Mouse (Mus musculus) liver, embryonic 11.5 days (tissue): ENCODE data around the gene Shld2. TPM values are rescaled to one million over a fixed set of nuclear protein-coding genes. Genes with fewer than 3 reads are reported as not detected.

Experiments
- ATAC-seq: fragments of 200-750 bp; cut with Nextera tagmentation; replicated peaks from 2 replicates; pipeline ENCODE4 v1.8.0; 2017; ENCODE audit warnings: moderate number of reproducible peaks, mild to moderate bottlenecking, moderate TSS enrichment, moderate library complexity; ENCODE audit not compliant: low FRiP score
- DNase-seq: peaks from one replicate; pipeline ENCODE4 v3.0.0-alpha.2; 2017; ENCODE audit warnings: low spot score
- H3K27ac ChIP-seq: fragments of 300-500 bp; sonication (generic); 2 replicates; pipeline ENCODE4 v1.5.1; 2014; ENCODE audit warnings: mild to moderate bottlenecking, low read depth, low read length, control low read depth
- H3K27me3 ChIP-seq: fragments of 300-500 bp; sonication (generic); replicated peaks from 2 replicates; pipeline ENCODE4 v1.6.1; 2014; ENCODE audit warnings: low read length, mixed read lengths; ENCODE audit not compliant: control insufficient read depth, insufficient read depth
- H3K36me3 ChIP-seq: fragments of 300-500 bp; sonication (generic); 2 replicates; pipeline ENCODE4 v1.6.1; 2014; ENCODE audit warnings: mild to moderate bottlenecking, low read length, moderate library complexity, mixed read lengths; ENCODE audit not compliant: control insufficient read depth, insufficient read depth
- H3K4me1 ChIP-seq: fragments of 300-500 bp; sonication (generic); replicated peaks from 2 replicates; pipeline ENCODE4 v1.6.1; 2014; ENCODE audit warnings: low read length, mixed read lengths; ENCODE audit not compliant: control insufficient read depth, insufficient read depth
- H3K4me2 ChIP-seq: fragments of 300-500 bp; sonication (generic); 2 replicates; pipeline ENCODE4 v1.6.1; 2014; ENCODE audit warnings: mild to moderate bottlenecking, control low read depth, moderate library complexity
- H3K4me3 ChIP-seq: fragments of 300-500 bp; sonication (generic); 2 replicates; pipeline ENCODE4 v1.5.1; 2014; ENCODE audit warnings: low read depth, low read length, control low read depth
- H3K9ac ChIP-seq: fragments of 300-500 bp; sonication (generic); 2 replicates; pipeline ENCODE4 v1.6.1; 2014; ENCODE audit warnings: low read depth, low read length, control low read depth
- H3K9me3 ChIP-seq: fragments of 300-500 bp; sonication (generic); 2 replicates; pipeline ENCODE4 v1.6.1; 2016; ENCODE audit warnings: low read length, inconsistent platforms, mixed read lengths; ENCODE audit not compliant: control insufficient read depth
- whole genome bisulfite sequencing: fragments of 180-500 bp; shearing (Covaris S2); extraction: QIAGEN DNeasy Blood & Tissue Kit; methylation state at CpG from one replicate; pipeline ENCODE4 v1.1.7; 2014; 5-methylcytosine and 5-hydroxymethylcytosine counted together
- polyA plus RNA-seq: library from polyadenylated mRNA; unstranded; fragments of >200 nt; fragmentation: Nextera tagmentation; extraction: Ambion mirVana; gene quantifications from 2 replicates; pipeline ENCODE4 v1.2.1, GENCODE M21; 2014

Gene Shld2
- polyA plus RNA-seq, 1 experiment from 2014 or later, result 10.5 TPM

DNA sequence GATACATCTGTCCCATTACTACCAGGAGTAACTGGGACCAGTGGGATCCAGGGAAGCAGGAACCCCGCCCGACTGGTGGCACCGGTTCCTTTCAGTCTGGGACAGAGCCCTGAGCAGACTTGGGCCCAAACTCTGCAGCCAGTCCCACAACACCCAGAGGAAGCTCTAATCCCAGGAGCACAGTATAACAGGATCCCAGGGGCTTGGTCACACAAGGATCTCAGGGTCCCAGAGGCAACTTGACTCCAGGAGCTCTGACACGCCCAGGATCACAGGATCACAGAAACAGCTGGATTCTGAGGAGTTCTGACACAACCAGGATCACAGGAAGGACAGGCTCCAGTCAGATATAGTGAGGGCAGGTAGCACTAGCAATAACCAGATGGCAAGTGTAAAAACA, 57.0 kb downstream of the Shld2 start:
- no peak for ATAC-seq
- Histone ChIP-seq H3K4me3 (no peak overlapping the region), H3K9me3 (no peaks in the 10 kb centered on the region), H3K36me3 (no peaks in the 10 kb centered on the region), H3K9ac (no peak overlapping the region), H3K4me1 (no peaks in the 10 kb centered on the region), H3K27ac (peak overlapping the region; percentile 13; the same call in 1 of the 2 replicates), H3K4me2 (no peak overlapping the region), H3K27me3 (no peaks in the 10 kb centered on the region)
- DNase-seq, result no peak
- WGBS, result 76% methylated on average over 4 of the region's 4 CpGs

DNA sequence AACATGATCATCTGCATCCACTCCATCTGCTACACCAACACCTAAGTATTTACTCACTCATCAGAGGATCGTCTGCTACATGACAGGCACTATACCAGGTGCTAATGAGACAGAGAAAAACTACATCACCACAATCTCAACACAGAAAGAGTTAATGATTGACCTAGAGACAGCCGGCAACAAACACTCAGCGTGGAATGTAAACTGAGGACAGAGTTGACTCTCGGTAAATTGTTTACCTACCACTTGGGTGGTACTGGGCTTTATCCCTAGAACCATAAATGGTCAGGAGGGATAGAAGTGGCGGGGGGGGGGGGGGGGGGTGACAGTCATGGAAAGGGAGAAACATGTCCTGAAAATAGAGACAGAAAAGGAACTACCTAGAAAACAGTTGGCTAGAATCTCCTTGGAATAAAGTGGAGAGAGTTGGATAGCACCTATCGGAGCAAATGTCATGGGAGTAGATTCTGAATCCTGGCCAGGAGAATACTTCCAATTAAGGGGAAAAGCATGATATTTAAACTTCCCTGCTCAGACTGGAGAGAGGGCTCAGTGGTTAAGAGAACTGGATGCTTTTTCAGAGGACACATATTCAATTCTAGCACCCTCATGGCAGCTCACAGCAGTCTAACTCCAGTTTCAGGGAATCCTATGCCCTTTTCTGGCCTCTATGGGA, 57.7 kb downstream of the Shld2 start:
- Histone ChIP-seq H3K9me3 (no peaks in the 10 kb centered on the region), H3K4me2 (no peak overlapping the region), H3K27ac (peak overlapping the region; percentile 13; the same call in 1 of the 2 replicates), H3K4me3 (no peak overlapping the region), H3K36me3 (no peaks in the 10 kb centered on the region), H3K9ac (no peak overlapping the region), H3K27me3 (no peaks in the 10 kb centered on the region), H3K4me1 (no peaks in the 10 kb centered on the region)
- DNase-seq (no peak), ATAC-seq (no peak)
- 54% methylated on average over 6 of the region's 6 CpGs for whole genome bisulfite sequencing

DNA sequence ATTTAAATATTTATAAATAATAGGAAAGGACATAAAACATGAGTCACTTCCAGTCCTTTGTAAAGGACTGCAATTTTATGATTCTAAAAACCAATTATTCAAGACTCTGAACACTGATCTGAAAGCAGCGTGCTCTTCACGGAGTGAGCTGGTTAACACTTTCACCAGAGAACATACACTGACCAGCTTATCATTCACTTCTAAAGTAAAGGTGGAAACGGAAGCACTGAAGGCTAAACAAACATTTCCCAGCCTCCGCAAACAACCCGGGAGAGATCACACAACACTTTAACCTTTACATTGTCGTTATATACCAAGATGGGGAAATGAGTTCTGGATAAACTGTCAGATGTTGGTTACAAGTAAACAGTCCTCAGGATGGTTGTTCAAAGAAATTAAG, 69.6 kb downstream of the Shld2 start:
- Histone ChIP-seq H3K4me2 (no peak overlapping the region), H3K9me3 (no peaks in the 10 kb centered on the region), H3K4me1 (peaks cover 6% of the 10 kb centered on the region), H3K36me3 (peaks cover 2% of the 10 kb centered on the region; the same call in 1 of the 2 replicates), H3K27me3 (no peaks in the 10 kb centered on the region), H3K4me3 (no peak overlapping the region), H3K27ac (peak overlapping the region; percentile 71), H3K9ac (no peak overlapping the region)
- WGBS, result 69% methylated on average over 6 of the region's 6 CpGs
- DNase-seq, result no peak
- peak; percentile 57; the same call in 1 of the 2 replicates for ATAC-seq

DNA sequence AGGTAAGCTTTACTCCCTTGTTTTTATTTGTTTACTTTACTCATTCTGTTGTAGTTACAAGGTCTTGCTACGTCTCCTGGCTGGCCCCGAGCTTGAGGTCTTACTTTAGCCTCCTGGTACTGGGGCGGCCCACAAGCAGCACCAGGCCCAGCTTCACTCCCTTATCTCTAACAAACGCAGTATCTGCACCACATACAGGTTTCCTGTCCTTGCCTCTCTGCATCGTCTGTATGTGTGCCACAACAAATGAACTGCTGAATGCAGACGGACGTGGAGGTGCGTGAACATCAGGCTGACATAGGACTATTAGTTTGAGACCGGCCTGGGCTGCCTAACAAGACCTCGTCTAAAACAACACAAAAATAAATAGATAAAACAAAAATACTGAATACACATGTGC, 70.0 kb downstream of the Shld2 start:
- no peaks in the 10 kb centered on the region for H3K9me3 ChIP-seq
- peaks cover 2% of the 10 kb centered on the region; the same call in 1 of the 2 replicates for H3K36me3 ChIP-seq
- H3K9ac ChIP-seq, result no peak overlapping the region
- H3K27ac ChIP-seq, result peak overlapping the region; percentile 71
- WGBS, result 36% methylated on average over 10 of the region's 10 CpGs
- DNase-seq (no peak), ATAC-seq (no peak; the same call in 1 of the 2 replicates)
- H3K4me3 ChIP-seq, result no peak overlapping the region
- H3K4me1 ChIP-seq, result peaks cover 6% of the 10 kb centered on the region
- no peak overlapping the region for H3K4me2 ChIP-seq
- H3K27me3 ChIP-seq, result no peaks in the 10 kb centered on the region

DNA sequence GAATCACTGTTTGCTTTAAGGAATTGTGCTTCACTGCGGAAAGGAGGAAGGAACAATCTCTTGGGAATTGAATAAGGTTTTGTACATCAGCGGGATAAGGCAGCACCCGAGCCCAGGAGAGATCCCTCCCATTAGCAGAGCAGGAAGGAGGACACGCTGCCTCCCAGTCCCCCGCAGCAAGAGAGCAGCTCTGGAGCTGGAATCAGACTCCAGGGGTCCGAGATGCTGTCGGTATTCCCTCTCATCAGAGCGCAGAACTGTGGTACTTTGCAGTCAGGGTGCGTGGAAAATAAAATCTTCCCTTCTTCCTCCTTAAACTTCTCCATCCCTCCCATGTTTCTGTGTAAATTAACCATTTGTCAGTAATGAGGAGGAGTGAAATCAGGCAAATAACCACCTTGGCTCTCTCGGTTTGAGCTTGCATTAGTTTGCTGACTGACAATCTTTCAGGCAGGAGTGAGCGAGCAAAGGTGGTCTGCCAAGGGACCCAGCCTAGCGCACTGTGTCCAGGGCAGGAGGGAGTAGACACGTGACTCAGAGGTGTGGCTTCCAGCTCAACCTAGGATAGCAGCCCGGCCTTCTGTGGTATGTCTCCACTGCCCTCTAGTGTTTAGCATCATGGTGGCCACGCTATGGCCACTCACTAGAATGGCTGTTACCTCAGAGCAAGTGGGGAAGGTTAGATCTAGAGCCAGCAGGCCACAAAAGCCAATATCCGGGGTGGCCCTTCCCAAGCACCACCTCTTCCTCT, 75.5 kb downstream of the Shld2 start:
- peaks cover 2% of the 10 kb centered on the region; the same call in 1 of the 2 replicates for H3K36me3 ChIP-seq
- no peaks in the 10 kb centered on the region for H3K9me3 ChIP-seq
- ATAC-seq (peak; percentile 96), DNase-seq (peak; percentile 61)
- WGBS, result 14% methylated on average over 16 of the region's 16 CpGs
- H3K9ac ChIP-seq, result no peak overlapping the region
- H3K4me3 ChIP-seq, result peak overlapping the region; percentile 21
- H3K27ac ChIP-seq, result no peak overlapping the region
- peak overlapping the region; percentile 65 for H3K4me2 ChIP-seq
- H3K4me1 ChIP-seq, result no peaks in the 10 kb centered on the region
- no peaks in the 10 kb centered on the region for H3K27me3 ChIP-seq

DNA sequence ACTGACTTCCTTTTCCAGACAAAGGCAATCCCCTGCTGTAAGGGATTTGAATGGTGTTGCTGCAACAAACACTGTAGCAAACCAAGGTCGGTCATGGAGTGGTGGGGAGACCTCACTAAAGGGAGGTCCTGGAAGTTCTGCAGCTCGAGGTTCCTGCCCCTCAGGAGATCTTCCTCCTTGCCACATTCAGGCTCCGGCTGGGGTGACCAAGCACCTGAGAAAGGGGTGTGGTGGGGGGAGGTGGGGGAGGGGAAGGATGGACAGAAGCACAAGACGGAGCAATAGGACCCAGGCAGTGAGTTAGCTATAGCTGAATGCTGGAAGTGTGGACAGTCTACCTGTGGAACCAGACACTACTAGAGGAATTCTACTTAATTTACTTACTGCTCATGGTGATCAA, 76.4 kb downstream of the Shld2 start:
- Histone ChIP-seq H3K9me3 (no peaks in the 10 kb centered on the region), H3K36me3 (peaks cover 2% of the 10 kb centered on the region; the same call in 1 of the 2 replicates), H3K9ac (no peak overlapping the region), H3K4me2 (no peak overlapping the region), H3K27ac (no peak overlapping the region), H3K27me3 (no peaks in the 10 kb centered on the region), H3K4me3 (no peak overlapping the region), H3K4me1 (no peaks in the 10 kb centered on the region)
- WGBS, result 68% methylated on average over 4 of the region's 4 CpGs
- DNase-seq, result no peak
- no peak for ATAC-seq

DNA sequence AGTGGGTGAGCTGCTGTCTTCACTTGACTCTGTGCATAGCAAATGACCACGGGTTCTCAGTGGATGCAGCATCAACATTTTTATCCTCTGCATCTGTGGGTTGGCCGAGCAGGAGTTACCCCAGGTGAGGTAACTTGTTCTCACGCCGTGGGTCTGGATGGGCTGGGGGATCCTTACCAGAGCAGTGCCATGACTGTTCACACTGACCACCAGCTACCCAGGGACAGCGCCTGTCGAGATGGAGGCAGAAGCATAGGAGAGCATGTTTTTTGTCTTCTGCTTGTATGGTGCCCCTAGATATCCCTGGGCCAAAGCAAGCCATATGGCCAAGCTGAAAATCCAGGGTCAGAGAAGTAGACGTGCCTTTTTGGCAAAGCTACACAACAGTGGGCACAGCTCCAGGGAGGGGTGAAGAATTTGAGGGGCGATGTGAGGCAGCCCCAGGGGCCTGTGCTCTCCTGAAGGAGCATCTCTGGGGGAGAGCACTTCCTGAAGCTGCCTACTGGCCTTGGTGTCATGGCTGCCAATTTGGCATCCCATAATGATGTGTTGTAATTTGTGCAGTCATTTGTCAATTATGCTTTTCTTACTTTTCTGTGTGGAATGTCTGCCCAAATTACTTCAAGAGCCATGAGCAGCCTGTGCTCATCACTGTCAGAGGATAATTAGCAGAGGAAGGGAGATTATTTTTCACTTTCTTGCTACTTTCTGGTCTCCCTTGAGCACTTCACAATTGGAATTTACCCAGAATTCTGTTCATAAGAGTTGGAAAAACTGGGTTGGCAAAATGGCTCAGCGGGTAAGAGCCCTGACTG, 77.2 kb downstream of the Shld2 start:
- no peak overlapping the region for H3K27ac ChIP-seq
- WGBS, result 86% methylated on average over 9 of the region's 9 CpGs
- no peak overlapping the region for H3K9ac ChIP-seq
- no peaks in the 10 kb centered on the region for H3K4me1 ChIP-seq
- DNase-seq (no peak), ATAC-seq (no peak)
- H3K27me3 ChIP-seq, result no peaks in the 10 kb centered on the region
- peaks cover 2% of the 10 kb centered on the region; the same call in 1 of the 2 replicates for H3K36me3 ChIP-seq
- H3K9me3 ChIP-seq, result no peaks in the 10 kb centered on the region
- no peak overlapping the region for H3K4me3 ChIP-seq
- H3K4me2 ChIP-seq, result no peak overlapping the region

DNA sequence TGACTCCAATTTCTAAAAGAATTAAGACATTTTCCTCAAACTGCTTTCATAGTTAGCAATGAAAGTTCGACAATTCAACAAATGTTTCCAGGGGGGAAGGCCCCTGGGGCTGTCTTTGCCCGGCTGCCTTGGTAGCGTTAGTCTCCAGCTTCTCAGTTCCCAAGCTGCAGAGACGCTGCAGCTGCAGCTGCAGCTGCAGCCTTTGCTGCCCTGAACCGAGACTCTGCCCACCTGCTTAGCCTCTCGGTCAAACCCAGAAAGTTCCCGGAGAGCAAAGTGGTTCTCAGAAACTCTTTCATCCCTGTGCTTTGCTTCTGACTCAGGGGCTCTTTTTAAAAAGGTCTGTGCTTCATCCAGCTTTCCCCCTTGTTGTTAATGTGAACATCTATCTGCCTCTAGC, 78.0 kb downstream of the Shld2 start:
- ATAC-seq, result no peak
- Histone ChIP-seq H3K4me1 (no peaks in the 10 kb centered on the region), H3K27ac (no peak overlapping the region), H3K4me2 (no peak overlapping the region), H3K9me3 (no peaks in the 10 kb centered on the region), H3K27me3 (no peaks in the 10 kb centered on the region), H3K4me3 (no peak overlapping the region), H3K9ac (no peak overlapping the region), H3K36me3 (peaks cover 2% of the 10 kb centered on the region; the same call in 1 of the 2 replicates)
- no peak for DNase-seq
- WGBS, result 73% methylated on average over 7 of the region's 7 CpGs
